Mouse (Mus musculus) B cell, adult 67 days (primary cell): ENCODE data around the gene Nqo2. TPM values are rescaled to one million over a fixed set of nuclear protein-coding genes. Genes with fewer than 3 reads are reported as not detected.

ENCODE experiments used
- total RNA-seq, 2 experiments: library from RNA; stranded (reverse); gene quantifications; 4 replicates each; pipeline ENCODE4 v1.2.4; 2023

The Nqo2 gene
- total RNA-seq: 1 to 10 TPM; 3.4 to 3.9 TPM

GRCm38 (mm10) chr13:33964206-33965046 lies at the start of gene Nqo2:
Gene Nqo2, plus strand, starts transcription at chr13:33964687.

DNA sequence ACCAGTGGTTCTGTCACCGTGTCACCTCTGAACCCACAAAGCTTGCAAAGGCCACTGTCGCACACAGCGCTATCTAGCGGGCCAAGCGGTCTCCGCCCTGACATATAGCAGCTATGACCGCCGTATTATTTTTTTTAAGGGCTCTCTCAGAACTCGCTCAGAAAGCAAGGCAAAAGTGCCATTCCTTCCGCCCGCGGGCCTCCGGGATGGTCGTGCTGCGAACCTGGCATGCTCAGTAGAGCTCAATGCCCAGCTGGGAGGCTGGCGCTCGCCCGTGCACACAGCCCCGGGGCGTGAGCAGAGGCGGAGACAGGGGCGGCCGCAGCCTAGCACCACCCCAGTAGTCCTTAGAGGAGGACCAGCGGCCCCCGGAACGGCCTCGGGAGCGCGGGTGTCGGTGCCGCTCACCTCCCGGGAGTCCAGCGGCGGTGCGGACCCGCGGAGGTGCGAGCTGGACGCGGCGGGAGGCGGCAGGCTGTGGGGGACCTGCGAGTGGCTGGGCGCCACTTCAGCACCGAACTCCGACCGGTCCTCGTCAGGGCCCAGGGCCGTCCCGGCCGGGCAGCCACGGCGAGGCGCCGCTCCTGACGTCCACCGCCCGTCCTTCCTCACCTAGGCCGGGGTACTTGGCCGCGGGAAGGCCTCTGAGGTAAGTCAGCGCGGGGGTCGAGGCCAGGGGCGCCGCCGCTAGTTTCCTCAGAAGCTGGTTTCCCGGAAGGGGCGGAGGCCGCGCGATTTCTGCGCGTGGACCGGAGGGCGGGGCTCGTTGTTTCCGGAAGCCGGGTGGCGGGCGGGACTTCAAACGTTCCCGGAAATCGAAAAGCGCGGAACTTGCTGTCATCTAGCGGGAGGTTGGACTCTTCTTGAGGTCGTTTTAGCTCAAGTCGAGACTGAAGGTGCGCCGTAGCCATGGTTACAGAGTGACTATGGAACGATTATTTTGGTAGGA lies 37.8 kb downstream of the Nqo2 start, which contains the start of the genes Ripk1 and Serpinb6a:
TSS of gene Ripk1 (plus strand) at position 306 of the 949 bp plus-strand sequence.
TSS of gene Serpinb6a (minus strand) at position 737 of the 949 bp plus-strand sequence.

GRCm38 (mm10) chr13:34037172-34038055 lies 72.9 kb downstream of the Nqo2 start, which contains the start of gene Bphl:
Gene Bphl, plus strand, starts transcription at chr13:34037597.

Other genes starting within 250 kb of the Nqo2 start
- not detected for gene Serpinb6e, start 121.3 kb upstream of the Nqo2 start, total RNA-seq
- not detected for gene Serpinb6c, start 59.0 kb upstream of the Nqo2 start, total RNA-seq
- gene Ripk1, start 37.7 kb downstream of the Nqo2 start, total RNA-seq: 10 to 100 TPM; 43.2 to 51.2 TPM
- gene Serpinb6a, start 38.1 kb downstream of the Nqo2 start, total RNA-seq: 10 to 100 TPM in 1 of 2 experiments, 1 to 10 TPM in 1; 8.0 to 19.1 TPM
- gene Bphl, start 72.9 kb downstream of the Nqo2 start, total RNA-seq: 10 to 100 TPM; 10.9 to 11.8 TPM
- 10 to 100 TPM in 1 of 2 experiments, 1 to 10 TPM in 1; 7.2 to 10.1 TPM for gene Tubb2a, start 113.3 kb downstream of the Nqo2 start, total RNA-seq
- gene Tubb2b, start 165.8 kb downstream of the Nqo2 start, total RNA-seq: 1 to 10 TPM; 2.9 to 5.0 TPM
- 10 to 100 TPM; 41.5 to 42.5 TPM for gene Psmg4, start 198.3 kb downstream of the Nqo2 start, total RNA-seq